Mouse (Mus musculus) spleen, adult 12 weeks (tissue): ENCODE measurements at regions not wholly inside any gene's neighbourhood (a gene's known extent, or its start where the extent isn't known, plus 50 kb on each side); places are given as distances from the start of the nearest gene placed in this dataset.

Source experiments
- DNase-seq: peaks from one replicate; pipeline ENCODE4 v3.0.0; 2022; ENCODE audit warnings: low spot score

- DNase-seq, result no peak
Observed at GRCm38 (mm10) chr6:51339301-51339700, 93.2 kb upstream of the Nfe2l3 start.

GRCm38 (mm10) chr6:51347721-51348120 is 84.7 kb upstream of the Nfe2l3 start:
- no peak for DNase-seq

DNA sequence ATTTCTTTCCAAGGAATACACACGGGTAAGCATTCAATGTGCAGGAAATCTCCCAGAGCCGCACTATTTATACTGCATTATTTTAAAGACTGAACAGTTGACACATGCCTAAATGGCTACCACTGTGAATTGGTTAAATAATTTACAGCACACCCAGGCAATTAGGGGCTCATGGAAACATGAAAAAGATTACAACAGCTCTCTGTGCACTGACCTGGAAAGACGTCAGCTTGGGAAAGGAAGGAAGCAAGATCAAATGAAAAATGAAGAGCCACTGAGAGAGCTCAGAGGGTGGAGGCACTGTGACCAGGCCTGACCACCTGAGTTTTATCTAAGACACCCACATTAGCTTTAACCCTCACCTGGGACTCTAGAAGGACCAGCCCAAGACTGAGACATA is 82.7 kb upstream of the Nfe2l3 start:
- no peak for DNase-seq

GRCm38 (mm10) chr6:51355041-51355440 is 77.4 kb upstream of the Nfe2l3 start:
- DNase-seq, result no peak

GRCm38 (mm10) chr6:51361611-51362180 is 70.8 kb upstream of the Nfe2l3 start:
- no peak for DNase-seq

- DNase-seq, result peak; percentile 56
Observed at GRCm38 (mm10) chr6:51362475-51363226, 69.8 kb upstream of the Nfe2l3 start.

DNA sequence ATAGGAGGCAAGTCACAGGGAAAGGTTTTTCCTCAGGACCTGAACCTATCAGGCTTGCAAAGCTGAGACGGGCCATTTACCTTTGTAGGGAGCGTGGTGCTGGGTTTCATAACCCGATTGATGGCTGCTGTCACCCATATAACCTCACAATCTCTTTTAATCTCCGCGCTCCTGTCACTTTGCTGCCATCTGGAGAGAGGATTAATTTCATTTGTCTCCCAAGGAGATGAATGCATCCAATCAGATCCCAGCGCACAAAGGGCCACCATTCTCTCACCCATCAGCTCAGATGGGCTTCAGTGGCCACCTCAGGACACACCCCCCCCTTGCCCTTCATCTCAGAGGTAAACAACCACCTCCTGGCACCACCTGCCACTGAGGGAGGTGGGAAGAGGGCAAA is 67.7 kb upstream of the Nfe2l3 start:
- no peak for DNase-seq

DNA sequence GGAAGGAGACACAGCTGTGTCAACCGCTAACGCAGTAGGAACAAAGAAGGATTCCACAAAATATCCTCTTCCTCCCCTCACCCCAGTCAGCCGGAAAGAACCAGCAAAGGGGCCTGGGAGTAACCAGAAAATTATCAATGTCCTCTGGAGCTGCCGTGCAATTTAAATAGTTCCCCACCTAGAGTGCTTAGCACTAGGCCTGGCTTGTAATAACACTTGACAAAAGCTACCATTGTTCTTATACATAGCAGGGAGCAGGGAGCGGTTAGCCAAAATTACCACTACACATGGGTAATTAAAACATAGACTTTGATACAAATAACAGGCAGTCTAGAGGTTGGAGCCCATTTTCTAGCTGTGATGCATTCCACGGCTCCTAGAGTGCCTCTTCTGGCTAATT is 62.7 kb upstream of the Nfe2l3 start:
- DNase-seq, result no peak

DNA sequence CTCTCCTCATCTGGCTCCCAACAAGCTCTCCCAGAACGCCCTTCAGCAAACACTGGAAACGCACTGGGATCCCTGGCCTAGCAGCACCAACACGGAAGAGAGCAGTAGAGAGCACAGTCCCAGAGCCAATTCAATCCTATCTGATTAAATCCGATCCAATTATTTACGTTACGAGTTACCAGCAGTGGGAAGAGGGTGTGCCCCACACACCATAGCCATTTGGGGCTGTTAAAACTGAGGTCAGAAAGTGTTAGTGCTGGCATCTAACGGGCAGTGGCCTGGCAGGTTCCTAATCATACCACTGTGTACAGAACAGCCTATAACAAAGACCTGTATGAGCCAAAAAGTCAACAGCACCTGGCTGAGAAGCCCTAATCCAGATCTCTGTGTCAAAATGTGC is 60.1 kb upstream of the Nfe2l3 start:
- DNase-seq, result no peak

GRCm38 (mm10) chr6:51378436-51378835 is 54.0 kb upstream of the Nfe2l3 start:
- DNase-seq, result no peak

- no peak for DNase-seq
Observed at GRCm38 (mm10) chr6:51379074-51379473, 53.4 kb upstream of the Nfe2l3 start.

- no peak for DNase-seq
Observed at GRCm38 (mm10) chr6:51379560-51380274, 52.8 kb upstream of the Nfe2l3 start.

GRCm38 (mm10) chr6:51380275-51380575 is 52.2 kb upstream of the Nfe2l3 start:
- no peak for DNase-seq

GRCm38 (mm10) chr6:51381465-51381864 is 51.0 kb upstream of the Nfe2l3 start:
- no peak for DNase-seq
